Mouse (Mus musculus) spleen, adult 18-20 months (tissue): ENCODE results near the gene Anxa1.

Experiments used
- DNase-seq, 2 experiments: peaks; one replicate each; pipeline ENCODE4 v3.0.0; 2022; ENCODE audit warnings: mixed read lengths in 2 of 2

The Anxa1 gene

DNA sequence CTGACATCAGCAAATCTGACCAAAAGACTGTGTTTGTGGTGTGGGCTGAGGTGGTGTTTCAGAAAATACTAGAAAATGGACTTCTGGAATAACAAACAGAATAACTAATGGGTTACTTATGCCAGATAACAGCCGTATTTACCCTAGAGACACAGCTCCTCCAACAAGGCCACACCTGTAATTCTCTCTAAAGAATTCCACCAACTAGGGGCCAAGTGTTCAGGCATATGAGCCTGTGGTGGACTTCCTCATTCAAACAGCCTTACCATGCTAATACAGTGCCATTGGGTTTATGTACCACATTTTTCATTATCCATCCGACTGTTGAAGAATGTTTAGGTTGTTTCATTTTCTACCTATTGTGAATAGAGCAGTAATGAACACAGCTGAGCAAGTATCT, 20.6 kb downstream of the Anxa1 start:
- DNase-seq = no peak

DNA sequence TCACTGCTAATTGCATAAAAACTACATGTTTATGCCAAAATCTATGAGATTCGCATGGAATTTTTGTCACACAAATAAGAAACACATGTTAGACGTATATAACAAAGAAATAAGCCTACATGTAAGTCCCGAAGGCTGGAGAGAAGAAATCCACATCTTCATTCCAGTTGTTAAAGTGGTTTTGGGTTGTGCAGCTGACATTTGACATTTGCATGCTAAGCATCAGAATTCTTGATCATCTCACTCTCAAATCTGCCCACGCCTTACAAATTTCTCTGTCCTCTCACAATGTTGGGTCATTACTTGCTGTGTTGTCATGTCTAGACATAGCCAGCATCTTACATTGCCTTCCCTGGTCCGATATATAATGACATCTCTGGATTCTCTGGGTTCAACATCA, 24.2 kb downstream of the Anxa1 start:
- DNase-seq = no peak

DNA sequence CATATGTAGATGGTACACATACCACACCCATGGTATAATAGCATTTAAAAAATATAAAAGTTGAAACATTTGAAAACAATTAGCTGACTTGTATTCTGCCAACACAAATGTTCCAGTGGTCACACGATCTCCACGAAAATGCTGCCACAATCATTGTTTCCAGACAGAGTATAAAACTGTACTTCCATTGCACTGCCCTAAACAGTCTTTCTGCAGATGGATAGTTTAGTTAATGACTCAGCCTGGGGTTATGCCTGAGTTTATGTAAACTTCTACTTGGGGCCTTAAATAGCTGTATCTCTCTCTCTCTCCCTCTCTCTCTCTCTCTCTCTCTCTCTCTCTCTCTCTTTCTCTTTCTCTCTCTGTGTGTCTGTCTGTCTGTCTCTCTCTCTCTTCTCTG, 24.7 kb downstream of the Anxa1 start:
- DNase-seq = no peak

DNA sequence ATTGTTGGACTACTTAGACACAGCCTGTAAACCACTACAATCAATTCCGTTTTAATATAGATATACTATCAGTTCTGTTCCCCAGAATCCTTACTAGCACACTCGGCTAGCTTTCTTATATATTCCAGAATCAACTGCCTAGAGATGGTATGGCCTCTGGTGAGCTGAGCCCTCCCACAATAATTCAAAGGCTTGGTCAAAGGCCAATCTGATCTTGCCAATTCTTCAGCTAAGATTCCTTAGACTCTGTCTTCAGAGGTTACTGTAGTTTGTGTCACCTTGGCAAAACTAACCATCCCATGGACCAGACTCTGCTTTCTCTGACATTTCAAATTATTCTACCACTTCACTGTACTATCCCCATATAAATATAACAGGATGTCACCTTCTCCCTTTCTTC, 25.4 kb downstream of the Anxa1 start:
- DNase-seq = no peak

DNA sequence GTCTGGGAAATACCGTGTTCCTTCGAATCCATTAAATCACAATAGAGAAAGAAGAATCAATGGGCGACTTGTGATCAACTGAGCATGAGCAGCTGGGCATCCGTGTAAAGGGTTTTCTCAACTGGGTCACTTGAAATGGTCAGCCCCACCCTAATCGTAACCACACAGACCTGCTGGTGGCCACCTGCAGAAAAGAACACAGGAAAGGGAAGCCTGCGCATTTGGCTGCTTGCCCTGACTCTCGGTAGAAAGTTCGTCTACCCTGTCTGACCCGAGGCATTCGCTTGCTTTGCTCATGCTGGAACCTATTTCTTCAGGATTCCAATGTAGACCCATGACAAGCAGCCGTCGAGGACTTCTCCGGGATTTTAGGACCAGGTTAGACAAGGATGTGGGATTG, 25.8 kb downstream of the Anxa1 start:
- peak in 1 of 2 experiments; percentile 19 for DNase-seq

DNA sequence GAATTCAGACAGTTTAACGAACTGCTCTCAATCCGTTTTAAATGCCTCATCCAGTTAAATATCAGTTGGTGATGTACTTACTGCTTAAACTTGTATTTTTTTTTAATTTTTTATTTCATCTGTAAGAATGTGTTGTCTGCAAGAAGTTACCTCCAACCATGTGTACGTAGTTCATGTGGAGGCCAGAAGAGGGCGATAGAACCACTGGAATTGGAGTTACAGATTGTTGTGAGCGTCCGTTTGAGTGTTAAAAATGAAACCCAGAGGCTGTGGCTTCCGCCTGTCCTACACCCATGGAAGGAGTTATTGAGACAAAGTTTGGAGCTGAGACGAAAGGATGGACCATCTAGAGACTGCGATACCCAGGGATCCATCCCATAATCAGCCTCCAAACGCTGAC, 27.5 kb downstream of the Anxa1 start:
- no peak for DNase-seq

DNA sequence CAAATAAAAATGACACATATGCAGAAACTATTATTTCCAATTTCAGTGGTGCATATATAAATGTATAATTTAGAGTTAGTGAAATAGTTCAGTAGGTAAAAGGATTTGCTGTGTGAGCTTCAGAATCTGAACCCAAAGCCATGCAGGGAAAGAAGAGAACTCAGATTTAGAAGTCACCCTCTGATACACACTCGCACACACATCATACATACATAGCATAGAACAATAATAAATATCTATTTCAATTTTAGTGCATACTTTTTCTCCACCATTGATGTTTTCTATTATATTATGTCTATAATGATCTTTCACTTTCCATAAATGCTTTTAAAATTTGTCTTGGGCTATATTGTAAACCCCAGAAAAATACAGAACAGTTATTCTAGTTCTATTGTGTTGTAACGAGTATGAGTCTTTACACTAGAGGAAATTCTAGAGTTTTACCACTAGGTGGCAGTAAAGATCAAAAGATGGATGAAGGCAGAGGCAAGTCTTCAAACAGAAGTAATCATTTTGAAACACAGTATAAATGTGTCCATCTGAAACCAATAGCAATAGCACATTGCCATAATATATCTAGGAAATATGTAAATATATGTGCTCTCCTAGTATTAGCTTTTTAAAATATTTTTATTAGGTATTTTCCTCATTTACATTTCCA, 28.7 kb downstream of the Anxa1 start:
- DNase-seq = no peak

DNA sequence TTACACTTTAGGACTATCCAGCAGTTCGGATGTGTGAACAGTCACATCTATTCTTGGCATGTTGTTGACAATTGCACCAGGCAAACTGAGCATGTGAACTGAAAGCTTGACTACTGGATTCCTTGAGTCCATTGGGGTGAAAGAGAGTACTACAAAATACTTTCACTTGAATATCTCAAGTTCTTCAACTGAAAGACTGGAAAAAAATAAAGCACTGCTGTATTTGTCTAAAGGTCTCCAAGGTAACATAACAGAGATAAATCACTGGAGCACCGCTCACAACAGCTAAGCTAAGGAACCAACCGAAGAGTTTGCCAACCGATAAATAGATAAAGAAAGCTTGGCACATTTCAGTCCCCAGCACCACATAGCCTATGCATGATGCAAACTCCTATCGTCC, 32.1 kb downstream of the Anxa1 start:
- DNase-seq = no peak

DNA sequence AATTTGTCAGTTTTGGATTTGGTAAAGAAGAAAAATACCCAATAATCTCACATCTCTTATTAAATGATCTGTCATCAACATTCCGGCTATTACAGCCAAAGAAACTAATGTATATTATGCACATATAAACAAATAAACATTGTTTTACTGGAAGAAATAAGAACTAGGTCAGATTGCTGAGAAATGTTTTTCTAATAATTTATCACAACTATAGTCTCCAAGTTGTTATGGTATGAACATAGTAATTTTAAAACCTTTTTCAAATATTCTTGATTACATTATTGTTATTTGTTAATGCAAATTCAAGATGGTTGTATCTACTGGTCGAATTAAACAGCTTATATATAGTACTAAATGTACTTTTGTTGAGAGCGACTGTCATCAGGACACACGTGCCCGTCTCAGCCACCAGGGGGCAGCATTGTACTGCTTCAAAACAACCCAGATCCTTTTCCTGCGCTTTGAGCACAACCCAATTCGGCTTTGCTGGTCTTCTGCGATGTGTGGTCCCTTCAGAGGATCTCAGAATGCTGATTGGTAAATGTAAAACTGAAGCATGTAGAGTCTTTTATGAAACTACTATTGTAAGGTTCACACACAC, 45.3 kb downstream of the Anxa1 start:
- DNase-seq = peak; percentile 21 to 62

DNA sequence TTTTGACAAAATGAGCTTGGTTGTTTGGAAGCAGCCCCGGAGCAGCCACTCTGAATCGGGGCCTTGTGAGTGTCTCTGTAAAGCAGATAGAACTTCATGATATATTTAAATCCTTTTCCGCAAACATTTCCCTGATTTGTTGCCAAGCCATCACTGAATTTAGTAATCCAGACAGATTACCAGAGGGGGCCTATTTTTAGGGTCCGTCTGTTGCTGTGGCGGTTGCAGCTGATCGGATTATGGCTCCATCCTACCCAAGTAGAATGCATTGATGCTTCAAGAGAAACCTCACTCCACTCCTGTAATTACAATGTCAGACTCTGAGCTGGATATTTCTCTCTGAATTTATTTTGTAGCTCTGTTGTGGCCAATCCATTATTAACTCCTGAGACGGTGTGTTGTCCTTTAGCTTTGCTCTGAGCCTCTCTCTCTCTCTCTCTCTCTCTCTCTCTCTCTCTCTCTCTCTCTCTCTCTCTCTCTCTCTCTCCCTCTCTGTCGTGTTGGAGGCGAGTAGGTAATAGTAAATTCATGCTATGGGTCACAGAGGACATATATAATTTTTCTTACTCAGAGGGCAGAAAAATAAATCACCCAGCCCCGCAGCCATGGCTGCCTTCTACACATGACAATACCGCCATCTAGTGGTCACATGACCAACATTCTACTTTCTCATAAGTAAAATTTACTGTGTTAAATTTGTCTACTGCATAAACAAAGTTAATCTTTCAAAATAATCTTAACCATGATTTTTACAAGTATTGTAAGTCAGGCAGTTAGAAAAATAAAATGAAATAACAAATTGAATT, 46.0 kb downstream of the Anxa1 start:
- DNase-seq = peak in 1 of 2 experiments; percentile 11

DNA sequence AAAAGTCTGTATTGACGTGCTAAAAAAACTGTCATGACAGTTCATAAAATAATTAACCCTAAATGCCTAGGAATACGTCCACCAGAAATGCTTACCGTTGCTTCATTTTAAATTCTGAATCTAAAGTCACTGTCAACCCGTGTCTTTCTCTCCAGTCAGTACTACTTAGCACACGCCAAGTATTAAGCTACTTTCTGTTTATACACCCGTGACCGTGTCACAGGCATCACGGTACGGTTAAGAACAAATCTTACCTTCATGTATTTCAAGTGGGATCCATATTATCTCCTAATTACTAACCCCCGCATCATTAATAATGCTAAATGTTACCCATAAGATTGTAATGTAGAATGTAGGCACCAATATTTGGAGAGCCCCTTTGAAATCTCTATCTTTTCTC, 46.7 kb downstream of the Anxa1 start:
- no peak for DNase-seq
